8 mouse cellular contexts compared by ENCODE assay signal in genomic region chr17:85023247-85024167, GRCm38 (mm10). TPM values are rescaled to one million over a fixed set of nuclear protein-coding genes. Genes with fewer than 3 reads are reported as not detected.
DNase-seq lines count a peak whose midpoint lies in the region; ATAC-seq and TF ChIP-seq lines count a peak whose summit lies in the region.

No protein-coding gene starts in this region.

- no peak overlapping the region for H3K27ac ChIP-seq in heart, embryonic 11.5 days (ENCODE audit: low read depth, low read length)
- H3K27ac ChIP-seq in forebrain, embryonic 13.5 days, result no peak overlapping the region
- no peak overlapping the region for H3K27ac ChIP-seq in hindbrain, postnatal 0 days
- H3K27ac ChIP-seq in midbrain, embryonic 13.5 days, result no peak overlapping the region
- H3K27ac ChIP-seq in stomach, postnatal 0 days (replicated peaks), result peak overlapping the region; percentile 41

- intact Hi-C loops in left cerebral cortex, postnatal 10 days (cut with DNase I), result no loop called here

- no peaks in the 10 kb centered on the region for H3K36me3 ChIP-seq in heart, embryonic 11.5 days (ENCODE audit: control insufficient read depth, insufficient read depth, low read length)
- no peaks in the 10 kb centered on the region for H3K36me3 ChIP-seq in forebrain, embryonic 13.5 days (ENCODE audit: poor library complexity, severe bottlenecking)
- no peaks in the 10 kb centered on the region for H3K36me3 ChIP-seq in hindbrain, postnatal 0 days (ENCODE audit: insufficient read depth, low read length)
- H3K36me3 ChIP-seq in midbrain, embryonic 13.5 days, result 0 out of 2 replicates have a peak, but pooled peaks cover 4% of the 10 kb centered on the region
- H3K36me3 ChIP-seq in stomach, postnatal 0 days (ENCODE audit: control insufficient read depth, insufficient read depth, low read length), result no peaks in the 10 kb centered on the region

- no peak for ATAC-seq in heart, embryonic 11.5 days (replicated peaks; ENCODE audit: insufficient number of reproducible peaks, low FRiP score, low TSS enrichment)
- ATAC-seq in forebrain, embryonic 13.5 days, result peak; percentile 64
- peak; percentile 61 for ATAC-seq in hindbrain, postnatal 0 days
- ATAC-seq in midbrain, embryonic 13.5 days, result peak; percentile 66
- ATAC-seq in stomach, postnatal 0 days (ENCODE audit: low FRiP score, low TSS enrichment), result peak; percentile 58

- 63% methylated on average over 22 of the region's 22 CpGs for WGBS in heart, embryonic 11.5 days (ENCODE audit: insufficient replicate concordance)
- 61% methylated on average over 22 of the region's 22 CpGs for WGBS in forebrain, embryonic 13.5 days
- 60% methylated on average over 22 of the region's 22 CpGs for WGBS in hindbrain, postnatal 0 days
- WGBS in midbrain, embryonic 13.5 days, result 60% methylated on average over 22 of the region's 22 CpGs
- WGBS in stomach, postnatal 0 days, result 48% methylated on average over 22 of the region's 22 CpGs

- H3K4me1 ChIP-seq in heart, embryonic 11.5 days (ENCODE audit: control insufficient read depth, insufficient read depth, low read length), result no peaks in the 10 kb centered on the region
- 0 out of 2 replicates have a peak, but pooled peaks cover 2% of the 10 kb centered on the region for H3K4me1 ChIP-seq in forebrain, embryonic 13.5 days
- H3K4me1 ChIP-seq in hindbrain, postnatal 0 days (ENCODE audit: insufficient read depth, low read length), result no peaks in the 10 kb centered on the region
- H3K4me1 ChIP-seq in midbrain, embryonic 13.5 days (replicated peaks), result no peaks in the 10 kb centered on the region
- H3K4me1 ChIP-seq in stomach, postnatal 0 days (replicated peaks; ENCODE audit: control insufficient read depth, insufficient read depth), result no peaks in the 10 kb centered on the region

- peak; percentile 91 for DNase-seq in heart, adult 11 months
- DNase-seq in adrenal gland, postnatal 36 days, result peak; percentile 19 to 62
- peak; percentile 90 for DNase-seq in hindbrain, postnatal 0 days (ENCODE audit: low spot score)
- DNase-seq in left cerebral cortex, postnatal 10 days (ENCODE audit: extremely low spot score in 1 of 2, low spot score in 2 of 2), result peak; percentile 55 to 69
- peak; percentile 62 for DNase-seq in stomach, postnatal 0 days (ENCODE audit: low spot score)

- no peaks in the 10 kb centered on the region for H3K9me3 ChIP-seq in heart, embryonic 11.5 days (replicated peaks; ENCODE audit: control insufficient read depth, low read length)
- no peaks in the 10 kb centered on the region for H3K9me3 ChIP-seq in forebrain, embryonic 13.5 days (replicated peaks)
- H3K9me3 ChIP-seq in hindbrain, postnatal 0 days (ENCODE audit: low read length), result no peaks in the 10 kb centered on the region
- H3K9me3 ChIP-seq in midbrain, embryonic 13.5 days, result no peaks in the 10 kb centered on the region
- H3K9me3 ChIP-seq in stomach, postnatal 0 days (ENCODE audit: control insufficient read depth, low read length), result no peaks in the 10 kb centered on the region

- H3K4me2 ChIP-seq in heart, embryonic 11.5 days, result no peak overlapping the region; the same call in 1 of the 2 replicates
- no peak overlapping the region for H3K4me2 ChIP-seq in forebrain, embryonic 13.5 days
- H3K4me2 ChIP-seq in hindbrain, postnatal 0 days (ENCODE audit: low read depth, low read length), result no peak overlapping the region
- H3K4me2 ChIP-seq in midbrain, embryonic 13.5 days (replicated peaks), result no peak overlapping the region
- peak overlapping the region; percentile 28; the same call in 1 of the 2 replicates for H3K4me2 ChIP-seq in stomach, postnatal 0 days (replicated peaks; ENCODE audit: low read depth)

- no peak overlapping the region for H3K9ac ChIP-seq in heart, embryonic 11.5 days (ENCODE audit: low read depth, low read length)
- H3K9ac ChIP-seq in forebrain, embryonic 13.5 days, result no peak overlapping the region
- no peak overlapping the region for H3K9ac ChIP-seq in hindbrain, postnatal 0 days (replicated peaks; ENCODE audit: low read length)
- H3K9ac ChIP-seq in midbrain, embryonic 13.5 days (replicated peaks), result no peak overlapping the region
- H3K9ac ChIP-seq in stomach, postnatal 0 days (ENCODE audit: low read length), result no peak overlapping the region

- no peaks in the 10 kb centered on the region for H3K27me3 ChIP-seq in heart, embryonic 11.5 days (ENCODE audit: control insufficient read depth, insufficient read depth, low read length)
- H3K27me3 ChIP-seq in forebrain, embryonic 13.5 days, result no peaks in the 10 kb centered on the region
- no peaks in the 10 kb centered on the region for H3K27me3 ChIP-seq in hindbrain, postnatal 0 days (ENCODE audit: insufficient read depth, low read length)
- H3K27me3 ChIP-seq in midbrain, embryonic 13.5 days, result no peaks in the 10 kb centered on the region
- H3K27me3 ChIP-seq in stomach, postnatal 0 days (ENCODE audit: control insufficient read depth, insufficient read depth, low read length), result no peaks in the 10 kb centered on the region

- TF ChIP-seq EP300 in stomach, postnatal 0 days (optimal IDR thresholded peaks at IDR 0.05), result no peak

- no peak overlapping the region for H3K4me3 ChIP-seq in heart, embryonic 11.5 days (ENCODE audit: low read depth, low read length)
- H3K4me3 ChIP-seq in forebrain, embryonic 13.5 days, result no peak overlapping the region
- no peak overlapping the region for H3K4me3 ChIP-seq in hindbrain, postnatal 0 days (ENCODE audit: low read length)
- no peak overlapping the region for H3K4me3 ChIP-seq in midbrain, embryonic 13.5 days (replicated peaks)
- no peak overlapping the region for H3K4me3 ChIP-seq in stomach, postnatal 0 days (ENCODE audit: low read depth, low read length)

- TF ChIP-seq CTCF in hindbrain, postnatal 0 days (IDR thresholded peaks at IDR 0.05; ENCODE audit: low read depth), result peak; percentile 75
- TF ChIP-seq CTCF in stomach, postnatal 0 days (IDR thresholded peaks at IDR 0.05; ENCODE audit: low read depth), result peak; percentile 78

RNA-seq across cellular contexts. Expression of gene Slc3a1, which starts 4.7 kb away (rescaled TPM):
- 0.17 TPM in 1 of 2 replicates, not detected in the other for polyA plus RNA-seq in heart, embryonic 11.5 days (2014; fragmentation: Nextera tagmentation; extraction: Ambion mirVana)
- total RNA-seq in adrenal gland, postnatal 36 days (2021), result under 1 TPM; 0.17 to 0.23 TPM
- polyA plus RNA-seq in forebrain, embryonic 13.5 days (2015; fragmentation: Nextera tagmentation; extraction: Ambion mirVana), result 0.39 and 0.54 TPM in 2 replicates
- 0.10 TPM in 1 of 2 replicates, not detected in the other for total RNA-seq in hindbrain, postnatal 0 days (2014; rRNA removed)
- 0.10 and 0.19 TPM in 2 replicates for polyA plus RNA-seq in hindbrain, postnatal 0 days (2015; fragmentation: Nextera tagmentation; extraction: Ambion mirVana)
- total RNA-seq in left cerebral cortex, postnatal 10 days (2021), result under 1 TPM in 1 of 2 experiments, not detected in 1; 0.24 TPM
- polyA plus RNA-seq in midbrain, embryonic 13.5 days (2015; fragmentation: Nextera tagmentation; extraction: Ambion mirVana), result 0.66 TPM in 1 of 2 replicates, not detected in the other
- polyA plus RNA-seq in stomach, postnatal 0 days (2015; fragmentation: Nextera tagmentation; extraction: Ambion mirVana), result 0.88 and 1.0 TPM in 2 replicates

Comparison
In these comparisons a context has a peak if more than half of its experiments do, and no peak if none do; other contexts are left out.
1. DNase-seq: peak in every context shown above with its lines; median percentile 91 in heart, adult 11 months; 90 in hindbrain, postnatal 0 days; 62 in left cerebral cortex, postnatal 10 days; 62 in stomach, postnatal 0 days; 40 in adrenal gland, postnatal 36 days.